Mouse (Mus musculus): ENCODE measurements at regions not wholly inside any gene's neighbourhood (a gene's known extent, or its start where the extent isn't known, plus 50 kb on each side); places are given as distances from the start of the nearest gene placed in this dataset.

- DNase-seq (ENCODE audit: low spot score in 2 of 2): no peak
These were observed 444.2 kb downstream of the Basp1 start for GRCm38 (mm10) chr15:24969391-24969812.

- no peak for DNase-seq (ENCODE audit: low spot score in 2 of 2)
These were observed 444.8 kb downstream of the Basp1 start for GRCm38 (mm10) chr15:24968636-24969317.

- DNase-seq (ENCODE audit: low spot score in 2 of 2): no peak
These were observed 483.8 kb downstream of the Basp1 start for GRCm38 (mm10) chr15:24929742-24930141.

GRCm38 (mm10) chr15:24911866-24912265 is 501.7 kb downstream of the Basp1 start:
- DNase-seq (ENCODE audit: low spot score in 2 of 2): no peak

- no peak for DNase-seq (ENCODE audit: low spot score in 2 of 2)
These were observed 502.1 kb downstream of the Basp1 start for GRCm38 (mm10) chr15:24911466-24911865.

- DNase-seq (ENCODE audit: low spot score in 2 of 2): no peak
These were observed 506.6 kb downstream of the Basp1 start for GRCm38 (mm10) chr15:24906957-24907356.

- DNase-seq (ENCODE audit: low spot score in 2 of 2): no peak
These were observed 534.7 kb downstream of the Basp1 start for GRCm38 (mm10) chr15:24878846-24879245.

- DNase-seq (ENCODE audit: low spot score in 2 of 2): no peak
These were observed 535.6 kb downstream of the Basp1 start for GRCm38 (mm10) chr15:24877711-24878598.

- DNase-seq (ENCODE audit: low spot score in 2 of 2): no peak
These were observed 537.3 kb downstream of the Basp1 start for GRCm38 (mm10) chr15:24876157-24876731.

GRCm38 (mm10) chr15:24840271-24840670 is 573.3 kb downstream of the Basp1 start:
- DNase-seq (ENCODE audit: low spot score in 2 of 2): no peak

GRCm38 (mm10) chr15:24838390-24838789 is 575.2 kb downstream of the Basp1 start:
- DNase-seq (ENCODE audit: low spot score in 2 of 2): no peak

GRCm38 (mm10) chr15:24827881-24828280 is 585.7 kb downstream of the Basp1 start:
- no peak for DNase-seq (ENCODE audit: low spot score in 2 of 2)

GRCm38 (mm10) chr15:24827259-24827658 is 586.3 kb downstream of the Basp1 start:
- no peak for DNase-seq (ENCODE audit: low spot score in 2 of 2)

- no peak for DNase-seq (ENCODE audit: low spot score in 2 of 2)
These were observed 616.7 kb downstream of the Basp1 start for GRCm38 (mm10) chr15:24796836-24797235.

GRCm38 (mm10) chr15:24793381-24793780 is 620.2 kb downstream of the Basp1 start:
- DNase-seq (ENCODE audit: low spot score in 2 of 2): no peak

- DNase-seq (ENCODE audit: low spot score in 2 of 2): no peak
These were observed 627.2 kb downstream of the Basp1 start for GRCm38 (mm10) chr15:24786336-24786735.

- DNase-seq (ENCODE audit: low spot score in 2 of 2): no peak
These were observed 635.3 kb downstream of the Basp1 start for GRCm38 (mm10) chr15:24778234-24778633.

GRCm38 (mm10) chr15:24751480-24752157 is 661.9 kb downstream of the Basp1 start:
- DNase-seq (ENCODE audit: low spot score in 2 of 2): no peak

- no peak for DNase-seq (ENCODE audit: low spot score in 2 of 2)
These were observed 670.3 kb downstream of the Basp1 start for GRCm38 (mm10) chr15:24743240-24743639.

GRCm38 (mm10) chr15:24725170-24725569 is 688.4 kb downstream of the Basp1 start:
- no peak for DNase-seq (ENCODE audit: low spot score in 2 of 2)

GRCm38 (mm10) chr15:24724664-24725063 is 688.9 kb downstream of the Basp1 start:
- no peak for DNase-seq (ENCODE audit: low spot score in 2 of 2)

GRCm38 (mm10) chr15:24720346-24720745 is 693.2 kb downstream of the Basp1 start:
- DNase-seq (ENCODE audit: low spot score in 2 of 2): no peak

All from spleen, postnatal 14 days (tissue).